Mouse (Mus musculus) small intestine, adult 2 months (tissue): ENCODE results near the gene Rerg.

Source experiments
- CTCF ChIP-seq: fragments of 200-500 bp; IDR thresholded peaks from 2 replicates; pipeline ENCODE4 v1.5.1; 2012; ENCODE audit warnings: low read depth, mild to moderate bottlenecking, control low read depth, inconsistent platforms, low read length, moderate library complexity, mixed read lengths; ENCODE audit not compliant: insufficient replicate concordance, insufficient read length; ENCODE audit errors: extremely low read depth
- POLR2A ChIP-seq: fragments of 200-500 bp; IDR thresholded peaks from 2 replicates; pipeline ENCODE4 v1.6.1; 2012; ENCODE audit warnings: low read depth, mild to moderate bottlenecking, control low read depth, inconsistent platforms, low read length, moderate library complexity

DNA sequence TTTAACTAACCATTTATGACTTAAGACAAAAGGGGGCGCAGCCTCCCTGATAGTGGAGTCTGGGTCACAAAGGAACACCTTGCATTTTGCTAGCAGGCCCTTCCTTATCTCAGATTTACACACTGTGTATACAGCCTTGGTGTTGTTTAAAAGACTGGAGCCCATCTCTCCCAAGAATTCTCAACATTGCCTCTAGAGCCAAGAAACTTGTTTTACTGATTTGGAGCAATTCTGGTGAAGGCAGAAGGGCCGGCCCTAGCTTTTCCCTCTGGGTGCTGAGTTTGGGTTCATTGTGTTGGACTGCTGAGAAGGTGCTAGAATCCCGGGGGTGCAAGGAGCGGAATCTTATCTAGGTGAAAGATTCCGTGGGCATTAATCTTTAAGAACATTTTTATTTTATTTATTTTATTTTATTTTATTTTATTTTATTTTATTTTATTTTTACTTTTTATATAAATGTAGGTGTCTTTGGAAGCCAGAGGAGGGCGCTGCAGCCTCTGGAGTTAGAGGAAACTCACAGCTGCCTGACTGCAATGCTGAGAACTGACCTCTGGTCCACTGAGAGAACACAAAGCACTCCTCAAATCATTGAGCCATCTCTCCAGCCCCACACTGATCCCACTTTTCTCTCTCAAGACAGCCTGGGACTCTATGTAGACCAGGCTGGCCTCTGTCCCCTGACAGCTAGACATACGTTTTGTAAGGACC, 26.3 kb downstream of the Rerg start:
- TF ChIP-seq CTCF: no peak
- TF ChIP-seq POLR2A: no peak
